Mouse (Mus musculus): ENCODE measurements around the gene Ube3c.

DNA sequence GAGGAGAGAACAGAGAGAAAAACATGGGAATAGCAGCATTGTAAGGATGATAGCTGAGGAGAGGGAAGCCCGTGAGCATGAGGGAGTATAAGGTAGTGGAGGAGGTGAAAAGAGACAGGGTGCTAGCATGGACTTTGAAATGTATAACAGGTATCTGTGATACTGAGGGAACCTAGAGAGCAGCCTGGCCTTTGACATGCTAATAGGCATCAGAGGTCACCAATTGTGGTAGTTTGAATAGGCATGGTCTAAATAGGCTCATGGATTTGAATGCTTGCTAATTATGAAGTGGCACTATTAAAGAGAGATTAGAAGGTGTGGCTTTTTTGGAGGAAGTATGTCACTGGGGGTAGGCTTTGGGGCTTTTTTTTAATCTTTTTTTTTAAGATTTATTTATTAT, 143.9 kb downstream of the Ube3c start:
- TF ChIP-seq CTCF (IDR thresholded peaks at IDR 0.05; ENCODE audit: low read depth, low read length) (no peak), TAL1 (conservative IDR thresholded peaks at IDR 0.05; ENCODE audit: low read depth, low read length) (no peak), GATA1 (IDR thresholded peaks at IDR 0.05; ENCODE audit: borderline replicate concordance, low read length) (no peak)
